Mouse (Mus musculus) kidney, embryonic 14.5 days (tissue): ENCODE data around the gene Ubxn6. TPM values are rescaled to one million over a fixed set of nuclear protein-coding genes. Genes with fewer than 3 reads are reported as not detected.
"Not testable (repeated sequence)": the region's sequence is repeated elsewhere in the genome, so short reads cannot be mapped to it uniquely, and the experiment has no call there.

Source experiments
- ATAC-seq: fragments of 200-750 bp; cut with Nextera tagmentation; 2 replicates; pipeline ENCODE4 v1.8.0; 2017; ENCODE audit warnings: moderate number of reproducible peaks, mild to moderate bottlenecking, moderate TSS enrichment, moderate library complexity; ENCODE audit not compliant: low FRiP score, low TSS enrichment
- H3K27ac ChIP-seq: fragments of 300-500 bp; sonication (generic); 2 replicates; pipeline ENCODE4 v1.5.1; 2014; ENCODE audit warnings: low read depth, mild to moderate bottlenecking, low read length, moderate library complexity, mixed read lengths
- H3K27me3 ChIP-seq: fragments of 300-500 bp; sonication (generic); 2 replicates; pipeline ENCODE4 v1.6.1; 2014; ENCODE audit warnings: mild to moderate bottlenecking, low read length; ENCODE audit not compliant: control insufficient read depth, insufficient read depth
- H3K36me3 ChIP-seq: fragments of 300-500 bp; sonication (generic); 2 replicates; pipeline ENCODE4 v1.6.1; 2014; ENCODE audit warnings: low read length, mixed read lengths; ENCODE audit not compliant: control insufficient read depth, insufficient read depth
- H3K4me1 ChIP-seq: fragments of 300-500 bp; sonication (generic); 2 replicates; pipeline ENCODE4 v1.6.1; 2014; ENCODE audit warnings: low read length, mixed read lengths; ENCODE audit not compliant: control insufficient read depth, insufficient read depth
- H3K4me2 ChIP-seq: fragments of 300-500 bp; sonication (generic); replicated peaks from 2 replicates; pipeline ENCODE4 v1.6.1; 2014; ENCODE audit warnings: low read depth, mild to moderate bottlenecking, low read length
- H3K4me3 ChIP-seq: fragments of 300-500 bp; sonication (generic); 2 replicates; pipeline ENCODE4 v1.5.1; 2014; ENCODE audit warnings: mild to moderate bottlenecking, low read length
- H3K9ac ChIP-seq: fragments of 300-500 bp; sonication (generic); 2 replicates; pipeline ENCODE4 v1.6.1; 2014; ENCODE audit warnings: low read depth, mild to moderate bottlenecking, low read length, moderate library complexity
- H3K9me3 ChIP-seq: fragments of 300-500 bp; sonication (generic); 2 replicates; pipeline ENCODE4 v1.6.1; 2016; ENCODE audit warnings: low read length; ENCODE audit not compliant: control insufficient read depth
- WGBS: fragments of 180-500 bp; shearing (Covaris S2); extraction: QIAGEN DNeasy Blood & Tissue Kit; methylation state at CpG from one replicate; pipeline ENCODE4 v1.1.7; 2014; 5-methylcytosine and 5-hydroxymethylcytosine counted together
- polyA plus RNA-seq: library from polyadenylated mRNA; unstranded; fragments of >200 nt; fragmentation: Nextera tagmentation; extraction: Ambion mirVana; gene quantifications from 2 replicates; pipeline ENCODE4 v1.2.1, GENCODE M21; 2014

The Ubxn6 gene
- polyA plus RNA-seq, 1 experiment from 2014 or later: 42.8 TPM

GRCm38 (mm10) chr17:56112743-56113142, 37.9 kb upstream of the Ubxn6 start:
- H3K9ac ChIP-seq: no peak overlapping the region
- H3K27me3 ChIP-seq: no peaks in the 10 kb centered on the region
- no peak for ATAC-seq
- no peaks in the 10 kb centered on the region for H3K4me1 ChIP-seq
- 59% methylated on average over 3 of the region's 3 CpGs for WGBS
- H3K4me2 ChIP-seq: no peak overlapping the region
- no peaks in the 10 kb centered on the region for H3K36me3 ChIP-seq
- no peak overlapping the region for H3K4me3 ChIP-seq
- no peak overlapping the region for H3K27ac ChIP-seq
- no peaks in the 10 kb centered on the region for H3K9me3 ChIP-seq

GRCm38 (mm10) chr17:56111864-56112263, 37.0 kb upstream of the Ubxn6 start:
- Histone ChIP-seq H3K4me1 (no peaks in the 10 kb centered on the region), H3K27me3 (no peaks in the 10 kb centered on the region), H3K36me3 (no peaks in the 10 kb centered on the region), H3K9me3 (no peaks in the 10 kb centered on the region), H3K27ac (no peak overlapping the region), H3K4me3 (no peak overlapping the region), H3K9ac (no peak overlapping the region), H3K4me2 (no peak overlapping the region)
- ATAC-seq: 0 out of 2 replicates have a peak, but pooled peaks have one; percentile 22
- WGBS: 48% methylated on average over 5 of the region's 5 CpGs

GRCm38 (mm10) chr17:56111021-56111420, 36.2 kb upstream of the Ubxn6 start:
- Histone ChIP-seq H3K27ac (no peak overlapping the region), H3K4me1 (no peaks in the 10 kb centered on the region), H3K4me2 (no peak overlapping the region), H3K9me3 (no peaks in the 10 kb centered on the region), H3K4me3 (no peak overlapping the region), H3K9ac (no peak overlapping the region), H3K36me3 (no peaks in the 10 kb centered on the region), H3K27me3 (no peaks in the 10 kb centered on the region)
- no peak for ATAC-seq
- 67% methylated on average over 1 of the region's 1 CpGs for WGBS

- ATAC-seq: no peak
- Histone ChIP-seq H3K4me1 (no peaks in the 10 kb centered on the region), H3K9me3 (no peaks in the 10 kb centered on the region), H3K4me3 (no peak overlapping the region), H3K9ac (no peak overlapping the region), H3K27me3 (no peaks in the 10 kb centered on the region), H3K36me3 (no peaks in the 10 kb centered on the region), H3K4me2 (no peak overlapping the region), H3K27ac (no peak overlapping the region)
- WGBS: 69% methylated on average over 4 of the region's 4 CpGs
Observed at GRCm38 (mm10) chr17:56110571-56110970, 35.7 kb upstream of the Ubxn6 start.

DNA sequence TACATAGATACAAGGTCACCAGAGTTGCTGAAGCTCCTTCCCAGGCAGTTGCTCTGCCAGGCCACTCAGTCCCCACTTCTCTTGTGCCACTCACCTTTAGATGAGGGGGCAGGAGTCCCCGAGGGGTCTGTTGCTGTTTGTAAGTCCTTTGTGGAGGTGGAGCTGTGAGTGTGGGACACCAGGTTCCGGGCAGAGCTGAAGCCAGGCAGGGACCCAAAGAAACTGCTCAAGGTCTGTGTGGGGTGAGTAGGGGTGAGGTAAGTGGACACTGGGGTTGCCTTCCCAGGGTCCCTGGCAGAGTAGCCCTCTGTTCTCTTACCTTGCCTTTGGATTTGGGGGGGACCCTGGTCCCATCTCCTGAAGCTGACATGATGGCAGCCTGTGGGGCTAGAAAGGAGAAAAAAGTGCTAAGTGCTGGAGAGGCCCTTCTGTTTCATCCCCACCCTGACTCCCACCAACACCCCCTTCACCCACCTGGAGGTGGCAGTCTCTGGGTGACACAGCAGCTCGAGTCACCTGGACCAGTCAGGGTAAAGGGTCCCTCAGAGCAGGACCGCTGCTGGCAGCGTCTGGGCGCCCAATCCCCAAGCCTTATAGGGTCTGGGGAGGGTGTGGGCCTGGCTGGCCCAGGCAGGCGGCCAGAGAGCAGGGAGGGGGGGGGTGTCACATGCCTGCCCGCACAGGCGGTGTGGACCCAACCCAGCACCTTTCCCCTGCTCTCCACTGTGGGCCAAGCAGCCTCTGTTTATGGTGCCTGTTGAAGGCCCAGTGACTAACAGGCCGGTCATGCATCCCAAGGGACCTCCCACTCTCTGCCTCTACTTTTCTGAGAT, 34.6 kb upstream of the Ubxn6 start, which contains the start of gene Plin4:
TSS of gene Plin4 (minus strand) at position 585 of the 833 bp plus-strand sequence.
- Histone ChIP-seq H3K9ac (no peak within 1 kb of the TSS), H3K27ac (no peak within 1 kb of the TSS), H3K36me3 (no peaks in the 10 kb centered on the region), H3K4me2 (no peak within 1 kb of the TSS), H3K4me1 (no peaks in the 10 kb centered on the region), H3K27me3 (no peaks in the 10 kb centered on the region), H3K9me3 (no peaks in the 10 kb centered on the region), H3K4me3 (no peak within 1 kb of the TSS)
- 71% methylated on average over 9 of the region's 10 CpGs for WGBS
- no peak for ATAC-seq

- no peak overlapping the region for H3K27ac ChIP-seq
- H3K27me3 ChIP-seq: no peaks in the 10 kb centered on the region
- H3K4me1 ChIP-seq: no peaks in the 10 kb centered on the region
- WGBS: 80% methylated on average over 6 of the region's 6 CpGs
- ATAC-seq: no peak
- no peaks in the 10 kb centered on the region for H3K9me3 ChIP-seq
- no peak overlapping the region for H3K4me2 ChIP-seq
- H3K4me3 ChIP-seq: no peak overlapping the region
- H3K9ac ChIP-seq: no peak overlapping the region
- peaks cover 3% of the 10 kb centered on the region; the same call in 1 of the 2 replicates for H3K36me3 ChIP-seq
Observed at GRCm38 (mm10) chr17:56108334-56109044, 33.7 kb upstream of the Ubxn6 start.

DNA sequence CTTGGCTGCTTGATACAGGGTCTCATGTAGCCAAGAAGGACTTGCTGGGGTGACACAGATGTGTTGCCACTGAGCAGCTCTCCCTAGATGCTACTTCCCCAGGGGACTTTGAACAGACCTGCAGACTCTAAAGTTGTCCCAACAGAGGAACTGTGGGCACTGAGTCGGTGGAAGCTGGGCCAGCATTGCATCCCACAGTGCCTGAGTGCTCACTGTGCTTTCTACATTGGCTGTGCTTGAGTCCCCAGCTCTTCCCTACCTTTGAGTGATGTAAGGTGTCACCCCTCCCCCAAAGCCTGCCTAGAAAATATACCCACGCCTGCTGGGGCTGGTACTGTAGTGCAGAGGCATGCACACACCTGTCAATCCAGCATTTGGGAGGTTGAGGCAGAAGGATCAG, 32.9 kb upstream of the Ubxn6 start:
- no peaks in the 10 kb centered on the region for H3K4me1 ChIP-seq
- 68% methylated on average over 2 of the region's 2 CpGs for WGBS
- no peak overlapping the region for H3K4me2 ChIP-seq
- H3K9ac ChIP-seq: no peak overlapping the region
- H3K27ac ChIP-seq: no peak overlapping the region
- no peak for ATAC-seq
- H3K9me3 ChIP-seq: no peaks in the 10 kb centered on the region
- H3K4me3 ChIP-seq: no peak overlapping the region
- H3K36me3 ChIP-seq: peaks cover 10% of the 10 kb centered on the region; the same call in 1 of the 2 replicates
- no peaks in the 10 kb centered on the region for H3K27me3 ChIP-seq

- no peak for ATAC-seq
- Histone ChIP-seq H3K9me3 (no peaks in the 10 kb centered on the region), H3K27ac (no peak overlapping the region), H3K27me3 (no peaks in the 10 kb centered on the region), H3K9ac (no peak overlapping the region), H3K4me1 (no peaks in the 10 kb centered on the region), H3K36me3 (peaks cover 18% of the 10 kb centered on the region), H3K4me2 (no peak overlapping the region), H3K4me3 (no peak overlapping the region)
- 64% methylated on average over 4 of the region's 4 CpGs for WGBS
Observed at GRCm38 (mm10) chr17:56106981-56107380, 32.2 kb upstream of the Ubxn6 start.

DNA sequence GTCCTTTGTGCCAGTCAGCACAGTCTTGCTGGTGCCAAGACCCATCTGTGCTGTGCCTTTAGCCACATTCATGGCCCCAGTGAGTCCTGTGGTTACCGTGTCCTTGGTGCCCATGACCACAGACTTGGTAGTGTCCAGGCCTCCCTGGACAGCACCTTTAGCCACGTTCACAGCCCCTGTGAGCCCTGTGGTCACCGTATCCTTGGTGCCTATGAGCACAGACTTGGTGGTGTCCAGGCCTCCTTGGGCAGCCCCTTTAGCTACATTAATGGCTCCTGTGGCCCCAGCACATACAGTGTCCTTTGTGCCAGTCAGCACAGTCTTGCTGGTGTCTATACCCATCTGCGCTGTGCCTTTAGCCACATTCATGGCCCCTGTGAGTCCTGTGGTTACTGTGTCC, 31.6 kb upstream of the Ubxn6 start:
- H3K9me3 ChIP-seq, H3K27ac ChIP-seq, H3K4me3 ChIP-seq, H3K4me1 ChIP-seq, H3K9ac ChIP-seq, ATAC-seq, H3K4me2 ChIP-seq, H3K27me3 ChIP-seq: not testable (repeated sequence)
- WGBS: 94% methylated on average over 4 of the region's 4 CpGs
- peaks cover 23% of the 10 kb centered on the region for H3K36me3 ChIP-seq
